Mouse (Mus musculus): ENCODE data around the gene Mecom. TPM values are rescaled to one million over a fixed set of nuclear protein-coding genes. Genes with fewer than 3 reads are reported as not detected.

The Mecom gene
- polyA plus RNA-seq, 1 experiment from 2014 or later, result 17.6 TPM

- 61% methylated on average over 4 of the region's 4 CpGs for WGBS
- Histone ChIP-seq H3K9ac (ENCODE audit: low read length) (no peak overlapping the region), H3K9me3 (ENCODE audit: control insufficient read depth, low read length) (no peaks in the 10 kb centered on the region), H3K27ac (ENCODE audit: low read depth) (no peak overlapping the region), H3K4me2 (ENCODE audit: low read length) (no peak overlapping the region), H3K36me3 (ENCODE audit: control insufficient read depth, insufficient read depth, low read length) (no peaks in the 10 kb centered on the region), H3K4me1 (replicated peaks; ENCODE audit: control insufficient read depth, insufficient read depth, low read length) (no peaks in the 10 kb centered on the region), H3K4me3 (ENCODE audit: low read depth, low read length) (no peak overlapping the region), H3K27me3 (replicated peaks; ENCODE audit: control insufficient read depth, insufficient read depth, low read length) (no peaks in the 10 kb centered on the region)
- no peak for ATAC-seq (replicated peaks; ENCODE audit: low FRiP score, low TSS enrichment, low read depth)
- no peak for DNase-seq (ENCODE audit: low spot score)
Measured at GRCm38 (mm10) chr3:30130495-30130894, 417.3 kb downstream of the Mecom start.

- ATAC-seq (replicated peaks; ENCODE audit: low FRiP score, low TSS enrichment, low read depth) (no peak), DNase-seq (ENCODE audit: low spot score) (no peak)
- no peak overlapping the region for H3K4me2 ChIP-seq (ENCODE audit: low read length)
- no peaks in the 10 kb centered on the region for H3K27me3 ChIP-seq (replicated peaks; ENCODE audit: control insufficient read depth, insufficient read depth, low read length)
- H3K4me1 ChIP-seq (replicated peaks; ENCODE audit: control insufficient read depth, insufficient read depth, low read length), result no peaks in the 10 kb centered on the region
- H3K4me3 ChIP-seq (ENCODE audit: low read depth, low read length), result no peak overlapping the region
- 85% methylated on average over 3 of the region's 3 CpGs for WGBS
- H3K36me3 ChIP-seq (ENCODE audit: control insufficient read depth, insufficient read depth, low read length), result no peaks in the 10 kb centered on the region
- H3K27ac ChIP-seq (ENCODE audit: low read depth), result no peak overlapping the region
- no peak overlapping the region for H3K9ac ChIP-seq (ENCODE audit: low read length)
- H3K9me3 ChIP-seq (ENCODE audit: control insufficient read depth, low read length), result no peaks in the 10 kb centered on the region
Measured at GRCm38 (mm10) chr3:30122618-30123017, 425.2 kb downstream of the Mecom start.

- H3K4me2 ChIP-seq (ENCODE audit: low read length), result no peak overlapping the region
- H3K36me3 ChIP-seq (ENCODE audit: control insufficient read depth, insufficient read depth, low read length), result no peaks in the 10 kb centered on the region
- no peaks in the 10 kb centered on the region for H3K27me3 ChIP-seq (replicated peaks; ENCODE audit: control insufficient read depth, insufficient read depth, low read length)
- no peak overlapping the region for H3K4me3 ChIP-seq (ENCODE audit: low read depth, low read length)
- no peaks in the 10 kb centered on the region for H3K4me1 ChIP-seq (replicated peaks; ENCODE audit: control insufficient read depth, insufficient read depth, low read length)
- no peaks in the 10 kb centered on the region for H3K9me3 ChIP-seq (ENCODE audit: control insufficient read depth, low read length)
- no peak overlapping the region for H3K9ac ChIP-seq (ENCODE audit: low read length)
- DNase-seq (ENCODE audit: low spot score) (no peak), ATAC-seq (replicated peaks; ENCODE audit: low FRiP score, low TSS enrichment, low read depth) (no peak)
- no peak overlapping the region for H3K27ac ChIP-seq (ENCODE audit: low read depth)
- 83% methylated on average over 8 of the region's 8 CpGs for WGBS
Measured at GRCm38 (mm10) chr3:30120790-30121512, 426.9 kb downstream of the Mecom start.

- no peak overlapping the region for H3K27ac ChIP-seq (ENCODE audit: low read depth)
- WGBS, result 82% methylated on average over 7 of the region's 7 CpGs
- DNase-seq (ENCODE audit: low spot score) (no peak), ATAC-seq (replicated peaks; ENCODE audit: low FRiP score, low TSS enrichment, low read depth) (no peak)
- no peak overlapping the region for H3K4me3 ChIP-seq (ENCODE audit: low read depth, low read length)
- no peaks in the 10 kb centered on the region for H3K27me3 ChIP-seq (replicated peaks; ENCODE audit: control insufficient read depth, insufficient read depth, low read length)
- no peak overlapping the region for H3K9ac ChIP-seq (ENCODE audit: low read length)
- H3K9me3 ChIP-seq (ENCODE audit: control insufficient read depth, low read length), result no peaks in the 10 kb centered on the region
- no peaks in the 10 kb centered on the region for H3K4me1 ChIP-seq (replicated peaks; ENCODE audit: control insufficient read depth, insufficient read depth, low read length)
- no peaks in the 10 kb centered on the region for H3K36me3 ChIP-seq (ENCODE audit: control insufficient read depth, insufficient read depth, low read length)
- H3K4me2 ChIP-seq (ENCODE audit: low read length), result no peak overlapping the region
Measured at GRCm38 (mm10) chr3:30118594-30119297, 429.1 kb downstream of the Mecom start.

GRCm38 (mm10) chr3:30113249-30113770, 434.5 kb downstream of the Mecom start:
- H3K4me3 ChIP-seq (ENCODE audit: low read depth, low read length), result no peak overlapping the region
- no peak overlapping the region for H3K9ac ChIP-seq (ENCODE audit: low read length)
- WGBS, result 72% methylated on average over 3 of the region's 3 CpGs
- no peaks in the 10 kb centered on the region for H3K9me3 ChIP-seq (ENCODE audit: control insufficient read depth, low read length)
- H3K36me3 ChIP-seq (ENCODE audit: control insufficient read depth, insufficient read depth, low read length), result no peaks in the 10 kb centered on the region
- H3K27me3 ChIP-seq (replicated peaks; ENCODE audit: control insufficient read depth, insufficient read depth, low read length), result no peaks in the 10 kb centered on the region
- no peaks in the 10 kb centered on the region for H3K4me1 ChIP-seq (replicated peaks; ENCODE audit: control insufficient read depth, insufficient read depth, low read length)
- H3K4me2 ChIP-seq (ENCODE audit: low read length), result no peak overlapping the region
- DNase-seq (ENCODE audit: low spot score) (no peak), ATAC-seq (replicated peaks; ENCODE audit: low FRiP score, low TSS enrichment, low read depth) (no peak)
- no peak overlapping the region for H3K27ac ChIP-seq (ENCODE audit: low read depth)

GRCm38 (mm10) chr3:30107945-30108670, 439.7 kb downstream of the Mecom start:
- ATAC-seq (replicated peaks; ENCODE audit: low FRiP score, low TSS enrichment, low read depth) (no peak), DNase-seq (ENCODE audit: low spot score) (no peak)
- H3K4me2 ChIP-seq (ENCODE audit: low read length), result no peak overlapping the region
- no peaks in the 10 kb centered on the region for H3K27me3 ChIP-seq (replicated peaks; ENCODE audit: control insufficient read depth, insufficient read depth, low read length)
- no peak overlapping the region for H3K9ac ChIP-seq (ENCODE audit: low read length)
- H3K36me3 ChIP-seq (ENCODE audit: control insufficient read depth, insufficient read depth, low read length), result no peaks in the 10 kb centered on the region
- H3K27ac ChIP-seq (ENCODE audit: low read depth), result no peak overlapping the region
- 79% methylated on average over 9 of the region's 9 CpGs for WGBS
- H3K9me3 ChIP-seq (ENCODE audit: control insufficient read depth, low read length), result no peaks in the 10 kb centered on the region
- H3K4me1 ChIP-seq (replicated peaks; ENCODE audit: control insufficient read depth, insufficient read depth, low read length), result peaks cover 9% of the 10 kb centered on the region
- no peak overlapping the region for H3K4me3 ChIP-seq (ENCODE audit: low read depth, low read length)

- no peak for ATAC-seq (replicated peaks; ENCODE audit: low FRiP score, low TSS enrichment, low read depth)
- no peak overlapping the region for H3K27ac ChIP-seq (ENCODE audit: low read depth)
- H3K9ac ChIP-seq (ENCODE audit: low read length), result no peak overlapping the region
- DNase-seq (ENCODE audit: low spot score), result no peak
- H3K36me3 ChIP-seq (ENCODE audit: control insufficient read depth, insufficient read depth, low read length), result no peaks in the 10 kb centered on the region
- no peaks in the 10 kb centered on the region for H3K27me3 ChIP-seq (replicated peaks; ENCODE audit: control insufficient read depth, insufficient read depth, low read length)
- no peaks in the 10 kb centered on the region for H3K9me3 ChIP-seq (ENCODE audit: control insufficient read depth, low read length)
- no peak overlapping the region for H3K4me2 ChIP-seq (ENCODE audit: low read length)
- H3K4me1 ChIP-seq (replicated peaks; ENCODE audit: control insufficient read depth, insufficient read depth, low read length), result peaks cover 9% of the 10 kb centered on the region
- 53% methylated on average over 18 of the region's 18 CpGs for WGBS
- no peak overlapping the region for H3K4me3 ChIP-seq (ENCODE audit: low read depth, low read length)
Measured at GRCm38 (mm10) chr3:30106481-30106880, 441.3 kb downstream of the Mecom start.

- no peak for DNase-seq (ENCODE audit: low spot score)
- H3K4me3 ChIP-seq (ENCODE audit: low read depth, low read length), result no peak overlapping the region
- H3K9ac ChIP-seq (ENCODE audit: low read length), result no peak overlapping the region
- 37% methylated on average over 1 of the region's 1 CpGs for WGBS
- no peak overlapping the region; the same call in 1 of the 2 replicates for H3K4me2 ChIP-seq (ENCODE audit: low read length)
- no peaks in the 10 kb centered on the region for H3K36me3 ChIP-seq (ENCODE audit: control insufficient read depth, insufficient read depth, low read length)
- no peaks in the 10 kb centered on the region for H3K27me3 ChIP-seq (replicated peaks; ENCODE audit: control insufficient read depth, insufficient read depth, low read length)
- no peak for ATAC-seq (replicated peaks; ENCODE audit: low FRiP score, low TSS enrichment, low read depth)
- H3K4me1 ChIP-seq (replicated peaks; ENCODE audit: control insufficient read depth, insufficient read depth, low read length), result peaks cover 9% of the 10 kb centered on the region
- H3K9me3 ChIP-seq (ENCODE audit: control insufficient read depth, low read length), result no peaks in the 10 kb centered on the region
- H3K27ac ChIP-seq (ENCODE audit: low read depth), result no peak overlapping the region
Measured at GRCm38 (mm10) chr3:30105859-30106258, 441.9 kb downstream of the Mecom start.

Measured in intestine, embryonic 14.5 days (tissue).